Mouse (Mus musculus): ENCODE data around the gene Pheta1.
A peak's percentile ranks its signal among the peaks of the same experiment; 100 is the strongest.

Pheta1 gene

GRCm38 (mm10) chr5:121848743-121849142 lies at the start of gene Pheta1:
Gene Pheta1, plus strand, starts transcription at chr5:121848984.
- DNase-seq (ENCODE audit: low spot score) = peak; percentile 90

- no peak for DNase-seq (ENCODE audit: low spot score)
These were observed 41.6 kb upstream of the Pheta1 start for GRCm38 (mm10) chr5:121807186-121807585.

- no peak for DNase-seq (ENCODE audit: low spot score)
These were observed 40.6 kb upstream of the Pheta1 start for GRCm38 (mm10) chr5:121808202-121808601.

- DNase-seq (ENCODE audit: low spot score) = no peak
These were observed 39.0 kb upstream of the Pheta1 start for GRCm38 (mm10) chr5:121809667-121810224.

- DNase-seq (ENCODE audit: low spot score) = no peak
These were observed 38.2 kb upstream of the Pheta1 start for GRCm38 (mm10) chr5:121810331-121811151.

- no peak for DNase-seq (ENCODE audit: low spot score)
These were observed 37.3 kb upstream of the Pheta1 start for GRCm38 (mm10) chr5:121811485-121811931.

GRCm38 (mm10) chr5:121812526-121813243 lies 36.1 kb upstream of the Pheta1 start:
- no peak for DNase-seq (ENCODE audit: low spot score)

- DNase-seq (ENCODE audit: low spot score) = no peak
These were observed 35.0 kb upstream of the Pheta1 start for GRCm38 (mm10) chr5:121813744-121814143.

GRCm38 (mm10) chr5:121815067-121815466 lies 33.7 kb upstream of the Pheta1 start:
- DNase-seq (ENCODE audit: low spot score) = peak; percentile 78

- no peak for DNase-seq (ENCODE audit: low spot score)
These were observed 32.9 kb upstream of the Pheta1 start for GRCm38 (mm10) chr5:121815867-121816380.

GRCm38 (mm10) chr5:121816611-121817010 lies 32.2 kb upstream of the Pheta1 start:
- DNase-seq (ENCODE audit: low spot score) = no peak

- peak; percentile 11 for DNase-seq (ENCODE audit: low spot score)
These were observed 31.2 kb upstream of the Pheta1 start for GRCm38 (mm10) chr5:121817551-121817950.

GRCm38 (mm10) chr5:121818401-121818800 lies 30.4 kb upstream of the Pheta1 start:
- no peak for DNase-seq (ENCODE audit: low spot score)

GRCm38 (mm10) chr5:121818862-121819261 lies 29.9 kb upstream of the Pheta1 start:
- no peak for DNase-seq (ENCODE audit: low spot score)

- DNase-seq (ENCODE audit: low spot score) = no peak
These were observed 29.2 kb upstream of the Pheta1 start for GRCm38 (mm10) chr5:121819559-121819958.

GRCm38 (mm10) chr5:121820161-121820560 lies 28.6 kb upstream of the Pheta1 start:
- DNase-seq (ENCODE audit: low spot score) = no peak

- no peak for DNase-seq (ENCODE audit: low spot score)
These were observed 28.1 kb upstream of the Pheta1 start for GRCm38 (mm10) chr5:121820657-121821056.

- no peak for DNase-seq (ENCODE audit: low spot score)
These were observed 27.7 kb upstream of the Pheta1 start for GRCm38 (mm10) chr5:121821116-121821515.

- DNase-seq (ENCODE audit: low spot score) = no peak
These were observed 27.2 kb upstream of the Pheta1 start for GRCm38 (mm10) chr5:121821552-121821951.

- no peak for DNase-seq (ENCODE audit: low spot score)
These were observed 25.8 kb upstream of the Pheta1 start for GRCm38 (mm10) chr5:121822786-121823505.

GRCm38 (mm10) chr5:121823668-121824067 lies 25.1 kb upstream of the Pheta1 start:
- no peak for DNase-seq (ENCODE audit: low spot score)

- DNase-seq (ENCODE audit: low spot score) = no peak
These were observed 24.7 kb upstream of the Pheta1 start for GRCm38 (mm10) chr5:121824121-121824520.
